Mouse (Mus musculus) MEL (cell line): ENCODE data around the gene Extl2.

Experiments used
- CTCF ChIP-seq, 3 experiments: IDR thresholded peaks in 2 of 3; conservative IDR thresholded peaks in 1 of 3; 2 replicates each; pipeline ENCODE4 v1.5.1; 2011 to 2012; ENCODE audit warnings: low read length in 3 of 3, low read depth in 2 of 3, mild to moderate bottlenecking in 2 of 3, improper control_type of control experiment in 1 of 3, inconsistent platforms in 1 of 3, mixed read lengths in 1 of 3, moderate library complexity in 1 of 3; ENCODE audit not compliant: control insufficient read depth in 1 of 3, insufficient read depth in 1 of 3, poor library complexity in 1 of 3, severe bottlenecking in 1 of 3
- EP300 ChIP-seq, 2 experiments: IDR thresholded peaks; 2 replicates each; pipeline ENCODE4 v1.6.1; 2011; ENCODE audit warnings: improper control_type of control experiment in 2 of 2, low read length in 2 of 2, low read depth in 1 of 2, mild to moderate bottlenecking in 1 of 2
- ETS1 ChIP-seq: IDR thresholded peaks from 2 replicates; pipeline ENCODE4 v1.6.1; 2012; ENCODE audit warnings: low read depth, mild to moderate bottlenecking, inconsistent platforms, low read length, improper control_type of control experiment, moderate library complexity
- JUND ChIP-seq: IDR thresholded peaks from 2 replicates; pipeline ENCODE4 v1.6.1; 2011; ENCODE audit warnings: low read depth, mild to moderate bottlenecking, improper control_type of control experiment, low read length
- MAZ ChIP-seq: IDR thresholded peaks from 2 replicates; pipeline ENCODE4 v1.6.1; 2012; ENCODE audit warnings: low read depth, mild to moderate bottlenecking, inconsistent platforms, low read length, improper control_type of control experiment
- TCF12 ChIP-seq: IDR thresholded peaks from 2 replicates; pipeline ENCODE4 v1.6.1; 2014; ENCODE audit warnings: low read depth, mild to moderate bottlenecking, inconsistent platforms, low read length, improper control_type of control experiment, moderate library complexity

DNA sequence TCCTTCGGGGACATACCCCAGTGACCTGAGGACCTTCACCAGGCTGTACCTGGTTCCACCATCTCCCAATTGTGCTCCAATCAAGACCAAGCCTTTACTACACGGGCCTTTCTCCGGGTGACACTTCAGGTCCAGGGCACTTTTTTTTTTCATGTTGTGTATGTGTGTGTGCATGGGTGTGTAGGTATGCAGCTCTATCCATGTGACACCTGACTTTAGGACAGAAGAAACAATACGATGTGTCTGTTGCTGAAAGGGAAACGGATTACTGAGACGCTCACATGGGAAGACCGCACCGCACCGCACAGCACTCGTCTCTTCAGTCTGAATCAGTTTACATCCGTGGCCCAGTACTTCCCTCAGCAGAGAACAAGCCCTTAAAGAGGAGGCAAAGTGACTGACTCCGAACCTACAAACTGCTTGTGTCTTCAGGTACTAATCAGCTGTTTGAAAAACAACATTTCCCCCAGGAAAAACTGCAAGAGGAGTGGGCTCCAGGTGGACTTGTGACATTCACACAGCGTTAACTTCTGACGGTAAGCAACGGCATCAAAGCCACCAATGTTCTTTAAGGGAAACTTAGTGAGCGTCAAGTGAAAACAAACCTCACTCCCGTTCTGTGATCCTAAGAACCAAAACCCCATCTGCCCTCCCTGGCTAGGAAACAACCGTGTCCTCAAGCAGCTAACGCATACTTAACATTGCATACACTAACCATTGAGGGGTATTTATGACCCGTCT, 36.0 kb upstream of the Extl2 start:
- TF ChIP-seq TCF12 = no peak
- no peak for TF ChIP-seq JUND
- no peak for TF ChIP-seq ETS1
- TF ChIP-seq CTCF (IDR thresholded peaks at IDR 0.05 in 2 of 3, conservative IDR thresholded peaks at IDR 0.05 in 1 of 3; ENCODE audit: control insufficient read depth in 1 of 3, insufficient read depth in 1 of 3, low read depth in 2 of 3, low read length in 3 of 3, poor library complexity in 1 of 3, severe bottlenecking in 1 of 3) = no peak
- TF ChIP-seq MAZ = no peak
- no peak for TF ChIP-seq EP300 (IDR thresholded peaks at IDR 0.05; ENCODE audit: low read depth in 1 of 2, low read length in 2 of 2)
